9 mouse cellular contexts compared by ENCODE assay signal in genomic region chr4:58553631-58554358, GRCm38 (mm10). TPM values are rescaled to one million over a fixed set of nuclear protein-coding genes. Genes with fewer than 3 reads are reported as not detected.
DNase-seq lines count a peak whose midpoint lies in the region; ATAC-seq and TF ChIP-seq lines count a peak whose summit lies in the region.
"Had no signal": no experiment of that assay in that cellular context is flagged by ENCODE, and none has a peak within 500 bp of the region (broad histone marks: within the 10 kb centered on the region; RNA-seq: fewer than 3 reads in every experiment).

TSS of gene Lpar1 (minus strand) at chr4:58553898.

- no peaks in the 10 kb centered on the region for H3K36me3 ChIP-seq in kidney, embryonic 14.5 days (ENCODE audit: control insufficient read depth, insufficient read depth, low read length)
- no peaks in the 10 kb centered on the region for H3K36me3 ChIP-seq in G1E (replicated peaks)
- no peaks in the 10 kb centered on the region for H3K36me3 ChIP-seq in embryonic facial prominence, embryonic 12.5 days
- H3K36me3 ChIP-seq in liver, embryonic 13.5 days, result no peaks in the 10 kb centered on the region
- H3K36me3 ChIP-seq in testis, adult 2 months (ENCODE audit: control insufficient read depth, insufficient read depth, low read length), result no peaks in the 10 kb centered on the region

- H3K4me3 ChIP-seq in kidney, embryonic 14.5 days (ENCODE audit: low read length), result peak within 1 kb of the TSS; percentile 73
- H3K4me3 ChIP-seq in G1E (ENCODE audit: low read depth, low read length), result 0 out of 2 replicates have a peak within 1 kb of the TSS, but pooled peaks have one; percentile 13
- peak within 1 kb of the TSS; percentile 79 for H3K4me3 ChIP-seq in embryonic facial prominence, embryonic 12.5 days
- peak within 1 kb of the TSS; percentile 60 for H3K4me3 ChIP-seq in liver, embryonic 13.5 days (replicated peaks)
- peak within 1 kb of the TSS; percentile 81 for H3K4me3 ChIP-seq in testis, adult 2 months (ENCODE audit: control insufficient read depth, low read depth, low read length)

- ATAC-seq in kidney, embryonic 14.5 days (ENCODE audit: low FRiP score, low TSS enrichment), result peak; percentile 78
- no peak for ATAC-seq in G1E (ENCODE audit: extremely low read depth, insufficient number of reproducible peaks, low FRiP score, poor library complexity, severe bottlenecking)
- ATAC-seq in embryonic facial prominence, embryonic 12.5 days (ENCODE audit: insufficient number of reproducible peaks, insufficient read depth, low FRiP score, low TSS enrichment), result peak; percentile 72
- no peak for ATAC-seq in liver, embryonic 13.5 days (ENCODE audit: low read depth)

- TF ChIP-seq POLR2A in testis, adult 2 months (IDR thresholded peaks at IDR 0.05; ENCODE audit: control insufficient read depth, low read depth, low read length), result no peak

- H3K9ac ChIP-seq in kidney, embryonic 14.5 days (ENCODE audit: low read depth, low read length), result peak within 1 kb of the TSS; percentile 81
- peak within 1 kb of the TSS; percentile 82 for H3K9ac ChIP-seq in embryonic facial prominence, embryonic 12.5 days
- H3K9ac ChIP-seq in liver, embryonic 13.5 days, result peak within 1 kb of the TSS; percentile 51

- intact Hi-C loops in heart, postnatal 36 days (cut with DNase I), result loop anchor here (2.0 to 5.0 kb wide), 3 partner anchors 136 to 283 kb away; no protein-coding TSS in a partner anchor

- peak within 1 kb of the TSS; percentile 80 for H3K27ac ChIP-seq in kidney, embryonic 14.5 days (ENCODE audit: low read depth, low read length)
- H3K27ac ChIP-seq in embryonic facial prominence, embryonic 12.5 days, result peak within 1 kb of the TSS; percentile 97
- H3K27ac ChIP-seq in liver, embryonic 13.5 days, result no peak within 1 kb of the TSS
- H3K27ac ChIP-seq in testis, adult 2 months (ENCODE audit: control insufficient read depth, insufficient read depth, low read depth, low read length), result peak within 1 kb of the TSS; percentile 79

- 0 out of 2 replicates have a peak, but pooled peaks cover 5% of the 10 kb centered on the region for H3K4me1 ChIP-seq in kidney, embryonic 14.5 days (ENCODE audit: control insufficient read depth, insufficient read depth, low read length)
- no peaks in the 10 kb centered on the region for H3K4me1 ChIP-seq in G1E (ENCODE audit: insufficient read depth, low read depth, low read length)
- H3K4me1 ChIP-seq in embryonic facial prominence, embryonic 12.5 days, result peaks cover 27% of the 10 kb centered on the region
- peaks cover 9% of the 10 kb centered on the region; the same call in 1 of the 2 replicates for H3K4me1 ChIP-seq in liver, embryonic 13.5 days (replicated peaks)
- H3K4me1 ChIP-seq in testis, adult 2 months (ENCODE audit: control insufficient read depth, insufficient read depth, low read length), result peaks cover 16% of the 10 kb centered on the region

- H3K4me2 ChIP-seq in kidney, embryonic 14.5 days (replicated peaks; ENCODE audit: low read depth, low read length), result peak within 1 kb of the TSS; percentile 93
- H3K4me2 ChIP-seq in embryonic facial prominence, embryonic 12.5 days (replicated peaks), result peak within 1 kb of the TSS; percentile 64
- H3K4me2 ChIP-seq in liver, embryonic 13.5 days, result peak within 1 kb of the TSS; percentile 76

- H3K27me3 ChIP-seq in kidney, embryonic 14.5 days (ENCODE audit: control insufficient read depth, insufficient read depth, low read length), result no peaks in the 10 kb centered on the region
- no peaks in the 10 kb centered on the region for H3K27me3 ChIP-seq in G1E (ENCODE audit: insufficient read depth, low read length)
- H3K27me3 ChIP-seq in embryonic facial prominence, embryonic 12.5 days, result no peaks in the 10 kb centered on the region
- peaks cover 32% of the 10 kb centered on the region for H3K27me3 ChIP-seq in liver, embryonic 13.5 days
- H3K27me3 ChIP-seq in testis, adult 2 months (ENCODE audit: control insufficient read depth, insufficient read depth, low read length), result no peaks in the 10 kb centered on the region; the same call in none of the 2 replicates
- H3K27me3 ChIP-seq: Patski had no signal

- DNase-seq in kidney, adult 18-20 months, result no peak
- no peak for DNase-seq in G1E (ENCODE audit: low spot score)
- DNase-seq in heart, postnatal 36 days, result peak; percentile 25 to 27
- DNase-seq in liver, embryonic 13.5 days, result no peak
- DNase-seq in right cerebral cortex, postnatal 14 days, result no peak

- no peak for TF ChIP-seq CTCF in G1E (IDR thresholded peaks at IDR 0.05; ENCODE audit: low read depth, low read length)
- no peak for TF ChIP-seq CTCF in testis, adult 2 months (IDR thresholded peaks at IDR 0.05; ENCODE audit: control insufficient read depth, insufficient read depth, insufficient replicate concordance, low read depth, low read length)

- H3K9me3 ChIP-seq in kidney, embryonic 14.5 days (ENCODE audit: control insufficient read depth, low read length), result no peaks in the 10 kb centered on the region
- H3K9me3 ChIP-seq in G1E (replicated peaks), result peaks cover 30% of the 10 kb centered on the region
- no peaks in the 10 kb centered on the region for H3K9me3 ChIP-seq in embryonic facial prominence, embryonic 12.5 days
- no peaks in the 10 kb centered on the region for H3K9me3 ChIP-seq in liver, embryonic 13.5 days (replicated peaks)

- 8% methylated on average over 19 of the region's 19 CpGs for WGBS in kidney, embryonic 14.5 days
- 3% methylated on average over 19 of the region's 19 CpGs for WGBS in embryonic facial prominence, embryonic 12.5 days
- WGBS in liver, embryonic 13.5 days (ENCODE audit: insufficient replicate concordance), result 8% methylated on average over 19 of the region's 19 CpGs

RNA-seq across cellular contexts. Expression of gene Lpar1, which starts in this region (rescaled TPM):
- polyA plus RNA-seq in kidney, embryonic 14.5 days (2014; fragmentation: Nextera tagmentation; extraction: Ambion mirVana), result 30.0 and 37.4 TPM in 2 replicates
- total RNA-seq in G1E (2014; fragmentation: Nextera tagmentation), result not detected in 2 replicates
- 0.22 TPM in 1 of 2 replicates, not detected in the other for total RNA-seq in G1E (2017)
- not detected in 2 replicates for polyA plus RNA-seq in G1E (2012)
- polyA plus RNA-seq in embryonic facial prominence, embryonic 12.5 days (2016; fragmentation: Nextera tagmentation; extraction: Ambion mirVana), result 194 and 195 TPM in 2 replicates
- total RNA-seq in heart, postnatal 36 days (2021), result 10 to 100 TPM in 1 of 2 experiments, 1 to 10 TPM in 1; 9.4 to 10.9 TPM
- polyA plus RNA-seq in liver, embryonic 13.5 days (2015; fragmentation: Nextera tagmentation; extraction: Ambion mirVana), result 4.5 TPM in 2 replicates
- polyA plus RNA-seq in testis, adult 2 months (2012; rRNA removed), result 42.6 and 43.6 TPM in 2 replicates

Comparison
In these comparisons a context has a peak if more than half of its experiments do, and no peak if none do; other contexts are left out.
1. RNA of gene Lpar1 (total RNA-seq): 9.4 to 10.9 TPM in heart, postnatal 36 days; 0.22 TPM in G1E; every median in the first group is over 4 times any median in the second.
2. ATAC-seq: peak in kidney, embryonic 14.5 days (single experiment) and embryonic facial prominence, embryonic 12.5 days (single experiment); none in G1E (single experiment) and liver, embryonic 13.5 days (single experiment).
3. H3K4me3 ChIP-seq: peak in every context shown above with its lines; median percentile 81 in testis, adult 2 months; 79 in embryonic facial prominence, embryonic 12.5 days; 73 in kidney, embryonic 14.5 days; 60 in liver, embryonic 13.5 days; 13 in G1E.
4. DNase-seq: peak in heart, postnatal 36 days (2 of 2); none in kidney, adult 18-20 months (single experiment), G1E (single experiment), liver, embryonic 13.5 days (single experiment) and right cerebral cortex, postnatal 14 days (single experiment).
5. Peak in every context shown above with its lines, with median percentiles within 50 percentile points of each other: H3K4me2 ChIP-seq and H3K9ac ChIP-seq.